Mouse (Mus musculus) cortical plate, adult 2 months (tissue): Measurements from ENCODE around the gene Kat8.

Experiments used
- CTCF ChIP-seq: fragments of 200-500 bp; IDR thresholded peaks from 2 replicates; pipeline ENCODE4 v1.5.1; 2011; ENCODE audit warnings: mild to moderate bottlenecking, control low read depth, low read length; ENCODE audit not compliant: insufficient read depth; ENCODE audit errors: extremely low read depth
- POLR2A ChIP-seq: fragments of 200-500 bp; IDR thresholded peaks from 2 replicates; pipeline ENCODE4 v1.6.1; 2011; ENCODE audit warnings: mild to moderate bottlenecking, low read length, control low read depth; ENCODE audit not compliant: insufficient read depth; ENCODE audit errors: extremely low read depth

DNA sequence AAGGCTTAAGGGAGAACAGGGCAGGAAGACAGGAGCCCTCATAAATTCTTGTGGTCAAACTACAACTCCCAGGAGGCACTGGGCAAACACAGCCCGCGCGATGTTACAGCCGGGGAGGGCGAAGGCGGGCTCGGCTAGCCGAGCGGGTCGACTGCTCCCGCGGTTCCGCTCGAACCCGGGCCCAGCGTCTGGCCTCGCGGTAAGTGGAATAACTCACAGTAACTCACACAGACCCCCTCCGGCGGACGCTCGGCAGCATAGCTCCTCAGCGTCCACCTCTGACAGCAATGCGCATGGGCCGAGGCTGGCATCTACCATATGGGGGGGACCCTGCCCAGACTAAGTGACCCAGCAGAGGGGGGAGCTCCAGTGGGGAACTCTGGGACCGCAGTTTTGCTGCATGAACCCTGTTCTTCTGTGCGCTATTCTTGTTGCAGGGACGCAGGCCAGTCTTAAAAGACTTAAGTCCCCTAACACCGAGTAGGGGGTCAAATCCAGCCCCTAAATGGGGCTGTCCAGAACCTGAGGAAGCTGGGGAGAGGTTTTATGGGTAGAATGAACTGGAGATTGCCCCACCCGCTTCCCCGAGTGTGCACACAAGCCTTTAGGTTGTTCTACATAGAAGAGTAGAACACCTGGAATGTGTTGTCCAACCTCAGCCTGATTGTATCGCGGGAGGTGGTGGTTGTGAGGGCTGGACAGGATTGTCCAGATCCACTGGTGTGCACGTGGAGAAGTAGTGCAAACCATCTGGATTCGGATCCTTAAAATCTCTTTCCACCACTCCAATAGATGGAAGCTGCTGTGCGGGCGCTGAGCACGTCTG, 8.1 kb upstream of the Kat8 start, which contains the start of gene Bckdk:
- TF ChIP-seq CTCF (no peak), POLR2A (peak; percentile 64)
